Mouse (Mus musculus) kidney, adult 2 months (tissue): ENCODE measurements around the gene Gm5483. TPM values are rescaled to one million over a fixed set of nuclear protein-coding genes. Genes with fewer than 3 reads are reported as not detected.
"Not testable (repeated sequence)": the region's sequence is repeated elsewhere in the genome, so short reads cannot be mapped to it uniquely, and the experiment has no call there.

ENCODE experiments used
- DNase-seq: peaks from one replicate; pipeline ENCODE4 v3.0.0; 2021
- H3K27ac ChIP-seq: fragments of 200-500 bp; 2 replicates; pipeline ENCODE4 v1.5.1; 2012; ENCODE audit warnings: low read depth, low read length, control low read depth, inconsistent platforms; ENCODE audit not compliant: insufficient read depth
- H3K27me3 ChIP-seq: fragments of 200-500 bp; replicated peaks from 2 replicates; pipeline ENCODE4 v1.6.1; 2012; ENCODE audit warnings: mild to moderate bottlenecking, moderate library complexity, low read length, inconsistent platforms; ENCODE audit not compliant: control insufficient read depth, insufficient read depth
- H3K36me3 ChIP-seq: fragments of 200-500 bp; 2 replicates; pipeline ENCODE4 v1.6.1; 2012; ENCODE audit warnings: mild to moderate bottlenecking, moderate library complexity, low read length, inconsistent platforms; ENCODE audit not compliant: control insufficient read depth, insufficient read depth
- H3K4me1 ChIP-seq: fragments of 200-500 bp; 2 replicates; pipeline ENCODE4 v1.6.1; 2011; ENCODE audit warnings: low read length; ENCODE audit not compliant: control insufficient read depth, insufficient read depth
- H3K4me3 ChIP-seq: fragments of 200-500 bp; 2 replicates; pipeline ENCODE4 v1.5.1; 2011; ENCODE audit warnings: mild to moderate bottlenecking, low read depth, low read length, control low read depth; ENCODE audit not compliant: insufficient read depth
- CTCF ChIP-seq: fragments of 200-500 bp; conservative IDR thresholded peaks from 2 replicates; pipeline ENCODE4 v1.5.1; 2011; ENCODE audit warnings: low read depth, mild to moderate bottlenecking, control low read depth, low read length, moderate library complexity, mixed read lengths; ENCODE audit not compliant: insufficient read depth, insufficient read length
- POLR2A ChIP-seq: fragments of 200-500 bp; IDR thresholded peaks from one replicate; pipeline ENCODE4 v1.6.1; 2011; ENCODE audit warnings: low read depth, low read length, control low read depth
- WGBS: fragments of 180-500 bp; shearing (Covaris S2); methylation state at CpG from one replicate; pipeline ENCODE4 v1.1.7; 2018; 5-methylcytosine and 5-hydroxymethylcytosine counted together
- polyA plus RNA-seq: library from polyadenylated mRNA; depleted of rRNA; stranded (reverse); fragments of >200 nt; gene quantifications from 2 replicates; pipeline ENCODE4 v1.2.3, GENCODE M21; 2012; rRNA removed

Gene Gm5483
- polyA plus RNA-seq: not detected in 2 replicates

DNA sequence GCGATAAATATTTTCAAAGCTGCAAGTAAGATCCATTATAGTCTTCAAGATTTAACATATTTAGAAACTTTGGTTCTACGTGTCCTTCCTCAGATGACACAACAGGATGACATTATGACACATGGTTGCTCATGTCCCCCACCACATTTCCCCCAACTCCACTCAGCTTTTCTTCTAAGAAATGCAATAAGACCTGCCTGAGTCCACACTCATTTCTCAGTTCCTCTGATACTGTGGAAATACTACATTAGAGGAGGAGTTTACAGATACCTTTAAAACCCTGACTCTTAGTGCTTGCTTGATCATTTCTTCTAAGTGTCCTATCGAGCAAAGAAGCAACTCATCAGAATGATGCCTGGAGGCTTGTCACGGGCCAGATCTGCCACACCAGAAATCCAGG lies at the start of gene Gm5483:
Gm5483 (plus strand) TSS at position 301 of the 400 bp plus-strand sequence.
- not testable (repeated sequence) for DNase-seq, H3K36me3 ChIP-seq, H3K27me3 ChIP-seq, H3K4me3 ChIP-seq, H3K27ac ChIP-seq, H3K4me1 ChIP-seq
- 83% methylated on average over 4 of the region's 4 CpGs for WGBS

- no peaks in the 10 kb centered on the region for H3K36me3 ChIP-seq
- no peaks in the 10 kb centered on the region for H3K4me1 ChIP-seq
- DNase-seq: no peak
- no peaks in the 10 kb centered on the region for H3K27me3 ChIP-seq
- TF ChIP-seq POLR2A (no peak), CTCF (no peak)
- no peak overlapping the region for H3K4me3 ChIP-seq
- H3K27ac ChIP-seq: no peak overlapping the region
- 79% methylated on average over 2 of the region's 2 CpGs for WGBS
Observed at GRCm38 (mm10) chr16:36138201-36138600, 45.8 kb upstream of the Gm5483 start.

DNA sequence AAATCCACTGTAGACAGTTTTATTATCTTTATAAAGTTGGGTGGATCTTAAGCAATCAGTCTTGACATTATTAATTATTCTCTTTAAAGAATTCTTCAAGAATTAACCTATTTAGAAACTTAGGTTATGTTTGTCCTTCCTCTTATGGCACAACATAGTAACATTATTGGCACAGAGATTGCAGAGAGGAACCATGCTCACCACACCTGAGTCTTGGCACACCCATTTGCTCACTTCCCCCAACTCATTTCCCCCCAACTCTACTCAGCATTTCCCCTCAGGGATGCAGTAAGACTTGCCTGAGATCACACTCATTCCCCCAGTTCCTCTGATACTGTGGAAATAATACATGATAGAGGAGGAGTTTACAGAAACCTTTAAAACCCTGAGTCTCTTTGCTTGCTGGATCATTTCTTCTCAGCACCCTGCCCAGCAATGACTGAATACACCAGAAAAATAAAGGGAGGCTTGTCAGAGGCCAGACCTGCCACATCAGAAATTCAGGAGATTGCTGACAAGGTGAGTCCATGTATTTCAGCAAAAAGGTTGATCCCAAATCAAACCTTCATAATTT lies 27.5 kb upstream of the Gm5483 start, which contains the start of gene Stfa2l1:
Stfa2l1 (plus strand) TSS at position 410 of the 574 bp plus-strand sequence.
- no peak for DNase-seq
- Histone ChIP-seq H3K27me3 (no peaks in the 10 kb centered on the region), H3K36me3 (no peaks in the 10 kb centered on the region), H3K27ac (no peak within 1 kb of the TSS), H3K4me3 (no peak within 1 kb of the TSS), H3K4me1 (no peaks in the 10 kb centered on the region)
- TF ChIP-seq CTCF (no peak), POLR2A (no peak)

DNA sequence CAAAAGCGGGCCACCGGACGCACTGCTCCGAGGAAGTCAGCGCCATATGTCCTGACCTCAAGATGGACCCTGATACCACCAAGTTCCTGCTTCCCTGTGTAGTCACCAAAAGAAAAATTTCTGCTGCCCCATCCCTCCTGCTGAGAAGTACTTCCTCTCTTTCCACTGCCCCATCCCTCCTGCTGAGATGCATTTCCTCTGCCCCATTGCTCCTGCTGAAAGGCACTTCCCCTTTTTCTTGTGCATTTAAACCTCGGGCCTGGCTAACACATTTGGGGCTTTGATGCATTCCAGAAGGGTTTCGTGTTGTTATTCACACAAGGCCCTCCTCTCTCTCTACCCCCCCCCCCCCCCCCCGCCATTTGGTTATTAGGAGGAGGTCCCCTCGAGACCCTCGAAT lies 16.2 kb upstream of the Gm5483 start:
- H3K4me3 ChIP-seq, H3K27ac ChIP-seq, H3K4me1 ChIP-seq, DNase-seq, H3K27me3 ChIP-seq, H3K36me3 ChIP-seq: not testable (repeated sequence)
- WGBS: 88% methylated on average over 10 of the region's 10 CpGs

DNA sequence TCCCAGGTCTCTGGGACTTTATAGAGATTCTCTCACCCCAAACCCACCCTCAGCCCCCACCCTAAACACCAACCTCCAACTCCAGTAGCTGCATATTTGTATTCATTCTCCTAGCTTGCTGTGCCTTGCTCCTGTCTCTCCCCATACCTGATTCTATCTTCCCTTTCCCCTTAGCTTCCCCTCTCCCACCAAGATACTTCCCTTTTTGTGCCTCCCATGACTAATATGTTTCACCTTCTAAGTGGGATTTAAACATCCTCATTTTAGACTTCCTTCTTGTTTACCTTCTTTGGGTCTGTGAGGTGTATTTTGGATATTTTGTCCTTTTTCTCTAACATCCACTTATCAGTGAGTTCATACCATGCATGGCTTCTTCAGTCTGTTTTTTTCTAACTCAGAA lies 7.9 kb upstream of the Gm5483 start:
- Histone ChIP-seq H3K4me1 (no peaks in the 10 kb centered on the region), H3K27me3 (no peaks in the 10 kb centered on the region), H3K4me3 (no peak overlapping the region), H3K36me3 (no peaks in the 10 kb centered on the region), H3K27ac (no peak overlapping the region)
- no peak for DNase-seq
- TF ChIP-seq CTCF: no peak
- TF ChIP-seq POLR2A: no peak

DNA sequence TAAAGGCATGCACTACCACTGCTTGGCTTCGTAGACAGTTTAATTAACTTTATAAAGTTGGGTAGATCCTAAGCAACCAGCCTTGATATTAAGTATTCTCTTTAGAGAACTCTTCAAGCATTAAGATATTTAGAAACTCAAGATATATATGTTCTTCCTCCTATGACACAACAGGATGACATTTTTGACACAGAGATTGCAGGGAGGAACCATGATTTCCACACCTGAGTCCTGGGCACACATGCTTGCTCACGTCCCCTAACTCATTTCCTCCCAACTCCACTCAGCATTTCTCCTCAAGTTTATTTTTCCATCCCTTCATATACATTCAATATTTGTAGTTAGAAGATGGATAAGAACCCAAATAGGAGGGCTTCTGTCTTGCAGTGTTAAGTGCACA lies 4.1 kb upstream of the Gm5483 start:
- no peaks in the 10 kb centered on the region for H3K4me1 ChIP-seq
- no peaks in the 10 kb centered on the region for H3K36me3 ChIP-seq
- 80% methylated on average over 2 of the region's 2 CpGs for WGBS
- no peak for TF ChIP-seq CTCF
- no peak for TF ChIP-seq POLR2A
- no peaks in the 10 kb centered on the region for H3K27me3 ChIP-seq
- no peak overlapping the region for H3K4me3 ChIP-seq
- no peak for DNase-seq
- no peak overlapping the region for H3K27ac ChIP-seq

DNA sequence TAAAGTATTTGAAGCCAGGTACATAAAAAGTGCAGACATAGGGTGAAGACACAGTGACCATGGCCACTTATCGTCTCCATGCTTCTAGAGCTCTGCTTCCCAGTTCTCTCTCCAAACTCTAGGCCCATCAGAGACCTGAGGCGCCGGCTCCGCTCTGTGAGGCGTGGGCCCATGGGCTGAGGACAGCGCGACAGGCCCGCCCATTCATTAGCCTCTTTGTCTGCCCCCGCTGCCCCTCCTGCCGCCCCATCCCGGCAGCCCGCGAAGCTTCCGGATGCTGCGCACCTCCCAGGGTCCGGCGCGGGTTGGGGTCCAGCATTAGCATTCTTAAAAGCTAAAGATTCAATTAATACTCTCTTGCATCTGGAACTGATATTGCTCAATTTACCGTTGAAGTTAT lies 15.2 kb downstream of the Gm5483 start:
- Histone ChIP-seq H3K27me3 (no peaks in the 10 kb centered on the region), H3K36me3 (no peaks in the 10 kb centered on the region), H3K4me3 (no peak overlapping the region), H3K4me1 (no peaks in the 10 kb centered on the region), H3K27ac (no peak overlapping the region)
- WGBS: 51% methylated on average over 19 of the region's 19 CpGs
- no peak for TF ChIP-seq POLR2A
- TF ChIP-seq CTCF: no peak
- DNase-seq: no peak

GRCm38 (mm10) chr16:36203846-36204245 lies 19.8 kb downstream of the Gm5483 start:
- H3K27ac ChIP-seq: no peak overlapping the region
- H3K4me1 ChIP-seq: no peaks in the 10 kb centered on the region
- WGBS: 45% methylated on average over 5 of the region's 5 CpGs
- H3K27me3 ChIP-seq: no peaks in the 10 kb centered on the region
- peak; percentile 69 for DNase-seq
- no peak for TF ChIP-seq POLR2A
- TF ChIP-seq CTCF: no peak
- H3K36me3 ChIP-seq: no peaks in the 10 kb centered on the region
- no peak overlapping the region for H3K4me3 ChIP-seq

- H3K4me3 ChIP-seq, H3K27ac ChIP-seq, H3K36me3 ChIP-seq, H3K4me1 ChIP-seq, H3K27me3 ChIP-seq: not testable (repeated sequence)
- 64% methylated on average over 2 of the region's 2 CpGs for WGBS
- DNase-seq: peak; percentile 12
Observed at GRCm38 (mm10) chr16:36205684-36206083, 21.7 kb downstream of the Gm5483 start.
